Mouse (Mus musculus) adrenal gland, postnatal 36 days (tissue): Measurements from ENCODE around the gene Gad2. TPM values are rescaled to one million over a fixed set of nuclear protein-coding genes. Genes with fewer than 3 reads are reported as not detected.
"Not testable (repeated sequence)": the region's sequence is repeated elsewhere in the genome, so short reads cannot be mapped to it uniquely, and the experiment has no call there.

Experiments
- DNase-seq, 2 experiments: peaks; one replicate each; pipeline ENCODE4 v3.0.0; 2021; ENCODE audit warnings: mixed read lengths in 1 of 2
- long read RNA-seq, 2 experiments: library from polyadenylated mRNA; stranded (forward); transcript quantifications; one replicate each; pipeline ENCODE4 v2.0.0; 2021; ENCODE audit warnings: borderline sequencing depth in 2 of 2
- total RNA-seq, 2 experiments: library from RNA; stranded (reverse); gene quantifications; 2 replicates each; pipeline ENCODE4 v1.2.3; 2021

The Gad2 gene
- total RNA-seq = not detected
- long read RNA-seq, experiment 1 = 0 reads
- long read RNA-seq, experiment 2 = 0 reads

- DNase-seq = peak; percentile 37 to 49
Measured at GRCm38 (mm10) chr2:22621828-22622731, at the start of gene Gad2. Gene Gad2, plus strand, starts transcription at chr2:22622205.

DNA sequence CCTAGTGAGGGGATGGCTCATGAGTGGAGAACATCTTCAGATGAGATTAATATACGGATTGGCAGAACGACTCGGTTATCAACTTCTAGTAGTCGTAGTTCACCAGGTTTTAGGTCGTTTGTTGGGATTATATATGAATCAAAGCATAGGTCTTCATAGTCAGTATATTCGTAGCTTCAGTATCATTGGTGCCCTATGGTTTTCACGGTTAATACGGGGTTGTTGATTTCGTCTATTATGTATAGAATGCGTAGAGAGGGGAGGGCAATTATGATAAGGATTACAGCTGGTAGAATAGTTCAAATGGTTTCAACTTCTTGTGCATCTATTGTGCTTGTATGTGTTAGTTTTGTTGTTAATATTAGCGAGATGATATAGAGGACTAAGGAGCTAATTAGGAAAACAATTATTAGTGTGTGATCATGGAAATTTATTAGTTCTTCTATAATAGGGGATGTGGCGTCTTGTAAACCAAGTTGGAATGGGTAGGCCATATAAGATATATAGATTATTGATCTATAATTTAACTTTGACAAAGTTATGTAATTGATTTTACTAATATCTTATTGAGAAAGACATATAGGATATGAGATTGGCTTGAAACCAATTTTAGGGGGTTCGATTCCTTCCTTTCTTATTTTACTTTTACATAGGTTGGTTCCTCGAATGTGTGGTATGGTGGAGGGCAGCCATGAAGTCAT lies 34.4 kb upstream of the Gad2 start:
- peak in 1 of 2 experiments; percentile 5 for DNase-seq

DNA sequence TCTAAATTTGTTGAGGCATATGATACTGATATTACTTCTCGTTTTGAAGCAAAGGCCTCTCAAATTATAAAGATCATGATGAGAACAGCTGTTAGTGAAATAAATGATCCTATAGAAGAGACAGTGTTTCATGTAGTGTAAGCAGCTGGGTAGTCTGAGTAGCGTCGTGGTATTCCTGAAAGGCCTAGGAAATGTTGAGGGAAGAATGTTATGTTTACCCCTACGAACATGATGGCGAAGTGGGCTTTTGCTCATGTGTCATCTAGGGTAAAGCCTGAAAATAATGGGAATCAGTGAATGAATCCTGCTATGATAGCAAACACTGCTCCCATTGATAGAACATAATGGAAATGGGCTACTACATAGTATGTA lies 33.8 kb upstream of the Gad2 start:
- peak in 1 of 2 experiments; percentile 6 for DNase-seq

DNA sequence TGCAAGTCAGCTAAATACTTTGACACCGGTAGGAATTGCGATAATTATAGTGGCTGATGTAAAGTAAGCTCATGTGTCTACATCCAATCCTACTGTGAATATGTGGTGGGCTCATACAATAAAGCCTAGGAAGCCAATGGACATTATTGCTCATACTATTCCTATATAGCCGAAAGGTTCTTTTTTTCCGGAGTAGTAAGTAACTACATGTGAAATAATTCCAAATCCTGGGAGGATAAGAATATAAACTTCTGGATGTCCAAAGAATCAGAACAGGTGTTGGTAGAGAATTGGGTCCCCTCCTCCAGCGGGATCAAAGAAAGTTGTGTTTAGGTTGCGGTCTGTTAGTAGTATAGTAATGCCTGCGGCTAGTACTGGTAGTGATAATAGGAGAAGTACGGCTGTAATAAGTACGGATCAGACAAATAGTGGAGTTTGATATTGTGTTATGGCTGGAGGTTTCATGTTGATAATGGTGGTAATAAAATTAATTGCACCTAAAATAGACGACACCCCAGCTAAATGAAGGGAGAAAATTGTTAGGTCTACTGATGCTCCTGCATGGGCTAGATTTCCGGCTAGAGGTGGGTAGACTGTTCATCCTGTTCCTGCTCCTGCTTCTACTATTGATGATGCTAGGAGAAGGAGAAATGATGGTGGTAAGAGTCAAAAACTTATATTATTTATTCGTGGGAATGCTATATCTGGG lies 33.2 kb upstream of the Gad2 start:
- DNase-seq = peak in 1 of 2 experiments; percentile 15

DNA sequence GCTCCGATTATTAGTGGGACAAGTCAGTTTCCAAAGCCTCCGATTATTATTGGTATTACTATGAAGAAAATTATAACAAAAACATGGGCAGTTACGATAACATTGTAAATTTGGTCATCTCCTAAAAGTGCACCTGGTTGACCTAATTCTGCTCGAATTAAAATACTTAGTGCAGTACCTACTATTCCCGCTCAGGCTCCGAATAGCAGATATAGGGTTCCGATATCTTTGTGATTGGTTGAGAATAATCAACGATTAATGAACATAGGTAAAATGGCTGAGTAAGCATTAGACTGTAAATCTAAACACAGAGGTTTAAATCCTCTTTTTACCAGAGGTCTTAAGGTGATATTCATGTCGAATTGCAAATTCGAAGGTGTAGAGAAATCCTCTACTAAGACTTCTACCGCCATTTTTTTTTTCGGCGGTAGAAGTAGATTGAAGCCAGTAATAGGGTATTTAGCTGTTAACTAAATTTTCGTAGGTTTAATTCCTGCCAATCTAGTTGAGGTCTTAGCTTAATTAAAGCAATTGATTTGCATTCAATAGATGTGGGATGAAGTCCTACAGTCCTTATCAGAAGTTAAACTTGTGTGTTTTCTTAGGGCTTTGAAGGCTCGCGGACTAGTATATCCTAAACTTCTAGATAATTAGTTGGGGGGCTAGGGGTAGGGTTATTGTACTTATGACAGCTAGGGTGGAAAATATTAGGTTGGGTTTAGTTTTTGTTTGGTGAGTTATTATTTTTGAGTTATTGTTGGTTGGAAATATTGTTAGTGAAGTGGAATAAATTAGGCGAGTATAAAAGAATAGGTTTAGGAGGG lies 32.4 kb upstream of the Gad2 start:
- not testable (repeated sequence) for DNase-seq

DNA sequence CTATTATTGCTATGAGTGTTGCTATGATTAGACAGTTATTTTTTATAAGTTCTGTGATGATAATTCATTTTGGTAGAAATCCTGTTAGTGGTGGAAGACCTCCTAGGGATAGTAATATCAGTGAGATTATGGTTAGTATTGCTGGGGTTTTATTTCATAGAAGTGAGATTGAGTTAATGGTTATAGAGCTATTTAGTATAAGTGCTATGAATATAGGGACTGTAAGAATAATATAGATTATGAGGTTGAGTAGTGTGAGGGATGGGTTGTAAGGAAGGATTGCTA lies 31.9 kb upstream of the Gad2 start:
- no peak for DNase-seq

GRCm38 (mm10) chr2:22617951-22618350 lies 4.1 kb upstream of the Gad2 start:
- DNase-seq = no peak

DNA sequence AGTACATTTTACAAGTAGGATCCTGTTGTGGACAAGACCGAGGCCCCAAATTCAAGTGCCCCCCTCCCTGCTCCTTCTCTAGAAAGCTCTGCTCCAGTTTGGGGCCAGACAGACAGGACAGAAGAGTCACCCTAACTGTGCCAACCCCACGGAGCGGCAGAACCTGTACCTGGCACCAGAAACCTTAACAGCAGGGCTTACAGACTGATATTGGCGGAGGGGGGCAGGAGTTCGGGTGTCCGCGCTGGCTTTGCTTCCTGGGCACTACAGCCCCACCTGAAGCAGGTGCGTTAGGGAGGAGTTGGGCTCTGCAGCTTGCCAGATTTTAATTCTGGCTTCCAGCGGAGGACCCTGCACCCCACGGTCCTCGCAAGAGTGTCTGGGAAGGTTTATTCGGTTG lies 2.6 kb upstream of the Gad2 start:
- no peak for DNase-seq

DNA sequence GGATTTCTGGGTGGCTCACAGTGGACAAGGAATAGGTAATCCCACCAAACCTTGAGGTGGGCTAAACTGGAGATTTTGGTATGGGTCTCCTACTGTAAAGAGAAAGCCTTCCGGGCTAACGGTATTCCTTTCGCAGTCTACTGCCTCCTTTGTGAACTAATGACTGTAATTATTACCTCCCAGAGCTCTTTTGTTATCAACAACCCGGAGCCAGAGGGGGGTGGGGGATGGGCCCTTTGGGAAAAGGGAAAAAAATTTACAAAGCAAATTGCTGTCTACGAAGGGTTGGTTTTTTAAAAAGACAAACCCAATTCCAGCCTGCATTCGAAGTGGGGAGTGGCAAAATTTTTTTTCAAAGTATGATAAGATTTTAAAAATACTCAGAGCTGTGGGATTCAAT lies 2.0 kb upstream of the Gad2 start:
- no peak for DNase-seq

GRCm38 (mm10) chr2:22620534-22620933 lies 1.5 kb upstream of the Gad2 start:
- DNase-seq = no peak

DNA sequence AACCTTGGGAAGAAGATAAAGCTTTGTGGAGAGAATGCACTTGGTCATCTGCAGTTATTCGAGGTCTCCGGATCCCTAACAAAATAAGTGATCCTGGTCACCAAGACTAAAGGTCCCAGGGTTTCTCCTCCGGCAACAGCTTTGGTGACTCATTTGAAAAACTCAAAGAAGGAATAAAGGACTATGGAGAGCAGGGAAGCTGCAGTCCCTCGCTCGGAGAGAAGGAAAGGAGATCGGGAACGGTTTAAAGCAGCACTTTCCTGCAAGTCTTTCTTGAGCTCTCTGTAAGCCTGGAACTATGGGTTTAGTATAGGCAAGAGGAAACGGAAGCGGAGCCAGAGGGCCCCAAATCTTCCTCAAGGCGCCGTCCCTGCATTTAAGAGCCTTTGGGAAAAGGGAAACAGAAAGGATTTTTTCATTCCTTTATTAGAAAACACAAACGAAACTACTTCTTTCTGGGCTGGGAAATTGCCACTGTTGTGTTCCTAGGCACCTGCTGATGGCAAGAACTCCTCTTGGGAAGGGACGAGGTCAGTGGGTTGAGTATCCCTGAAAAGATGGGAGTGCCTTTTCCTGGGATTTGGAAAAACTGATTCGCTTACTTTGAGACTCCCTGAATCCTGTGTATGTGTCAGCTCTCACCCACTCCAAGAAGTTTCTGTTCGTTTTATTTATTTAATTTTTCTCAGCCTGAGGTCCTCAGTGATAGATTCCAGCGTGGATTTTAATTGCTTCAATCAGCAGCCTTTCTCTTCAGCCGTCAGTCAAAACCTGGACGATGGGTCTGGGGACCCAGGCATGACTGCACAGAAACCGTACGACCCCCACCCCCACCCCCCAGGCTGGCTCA lies 802 bp upstream of the Gad2 start:
- no peak for DNase-seq

DNA sequence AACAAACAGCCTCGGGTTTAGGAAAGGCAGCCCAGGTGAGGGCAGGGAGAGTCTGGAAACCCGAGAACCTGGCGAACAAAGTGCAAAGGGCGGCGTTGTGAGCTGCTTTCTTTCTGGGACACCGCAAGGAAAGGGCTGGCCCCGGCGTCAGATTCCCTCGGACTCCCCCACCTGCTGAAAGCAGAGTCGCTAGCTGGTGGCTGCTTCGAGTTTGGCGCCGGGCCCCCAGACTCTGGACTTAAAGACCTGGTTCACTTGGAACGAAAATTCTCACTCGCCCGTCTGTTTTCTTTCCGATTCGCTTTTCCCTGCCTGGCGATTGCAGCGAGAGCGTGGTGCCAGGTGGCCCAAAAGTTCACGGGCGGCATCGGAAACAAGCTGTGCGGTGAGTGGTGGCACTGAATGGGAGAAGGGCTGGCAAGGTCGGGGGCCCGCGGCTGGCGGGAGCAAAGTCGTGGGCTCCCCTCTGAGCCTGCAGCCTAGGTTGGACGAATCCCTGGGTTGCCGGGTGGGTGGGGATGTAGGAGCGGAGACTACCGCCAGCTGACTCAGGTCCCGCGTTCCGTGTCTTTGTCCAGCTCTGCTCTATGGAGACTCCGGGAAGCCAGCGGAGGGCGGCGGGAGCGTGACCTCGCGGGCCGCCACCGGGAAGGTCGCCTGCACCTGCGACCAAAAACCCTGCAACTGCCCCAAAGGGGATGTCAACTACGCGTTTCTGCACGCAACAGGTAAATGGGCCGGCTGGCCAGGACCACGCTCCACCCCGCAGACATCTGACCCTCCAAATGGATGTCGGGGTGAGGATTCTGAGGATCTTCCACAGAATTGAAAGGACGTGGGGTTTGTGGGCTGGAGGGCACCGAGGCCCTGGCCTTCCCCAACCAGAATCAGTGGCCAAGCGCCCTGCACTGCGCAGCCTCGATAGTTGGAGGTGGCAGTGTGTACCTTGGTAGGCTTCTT lies 1.4 kb downstream of the Gad2 start:
- DNase-seq = no peak

DNA sequence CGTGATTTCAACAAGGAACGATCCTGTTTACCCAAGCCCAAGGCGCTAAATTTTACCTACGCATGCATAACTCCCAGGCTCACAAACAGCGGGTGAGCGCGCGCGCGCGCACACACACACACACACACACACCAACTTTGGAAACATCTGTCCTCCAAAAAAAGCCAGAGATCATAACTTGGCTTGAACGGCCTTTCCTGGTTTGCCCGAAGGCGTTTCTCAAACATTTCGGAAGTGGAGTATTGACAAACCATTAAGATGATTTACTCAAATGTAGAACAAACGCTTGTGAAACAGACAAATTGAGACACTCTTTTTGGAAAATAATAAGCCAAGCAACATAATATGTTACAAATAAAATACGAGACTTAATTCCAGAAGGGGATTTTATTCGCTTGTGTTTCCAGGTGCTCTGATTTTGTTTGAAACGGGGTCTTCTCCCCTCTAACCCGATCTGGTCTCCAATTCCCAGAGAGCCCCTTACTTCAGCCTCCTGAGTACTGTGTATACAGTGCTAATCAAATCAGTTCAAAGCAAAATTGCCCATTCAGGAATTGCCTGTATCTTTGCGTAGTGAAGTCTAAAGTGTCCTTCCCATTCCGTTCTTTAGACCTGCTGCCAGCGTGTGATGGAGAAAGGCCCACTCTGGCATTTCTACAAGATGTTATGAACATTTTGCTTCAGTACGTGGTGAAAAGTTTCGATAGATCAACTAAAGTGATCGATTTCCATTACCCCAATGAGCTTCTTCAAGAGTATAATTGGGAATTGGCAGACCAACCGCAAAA lies 2.4 kb downstream of the Gad2 start:
- no peak for DNase-seq

DNA sequence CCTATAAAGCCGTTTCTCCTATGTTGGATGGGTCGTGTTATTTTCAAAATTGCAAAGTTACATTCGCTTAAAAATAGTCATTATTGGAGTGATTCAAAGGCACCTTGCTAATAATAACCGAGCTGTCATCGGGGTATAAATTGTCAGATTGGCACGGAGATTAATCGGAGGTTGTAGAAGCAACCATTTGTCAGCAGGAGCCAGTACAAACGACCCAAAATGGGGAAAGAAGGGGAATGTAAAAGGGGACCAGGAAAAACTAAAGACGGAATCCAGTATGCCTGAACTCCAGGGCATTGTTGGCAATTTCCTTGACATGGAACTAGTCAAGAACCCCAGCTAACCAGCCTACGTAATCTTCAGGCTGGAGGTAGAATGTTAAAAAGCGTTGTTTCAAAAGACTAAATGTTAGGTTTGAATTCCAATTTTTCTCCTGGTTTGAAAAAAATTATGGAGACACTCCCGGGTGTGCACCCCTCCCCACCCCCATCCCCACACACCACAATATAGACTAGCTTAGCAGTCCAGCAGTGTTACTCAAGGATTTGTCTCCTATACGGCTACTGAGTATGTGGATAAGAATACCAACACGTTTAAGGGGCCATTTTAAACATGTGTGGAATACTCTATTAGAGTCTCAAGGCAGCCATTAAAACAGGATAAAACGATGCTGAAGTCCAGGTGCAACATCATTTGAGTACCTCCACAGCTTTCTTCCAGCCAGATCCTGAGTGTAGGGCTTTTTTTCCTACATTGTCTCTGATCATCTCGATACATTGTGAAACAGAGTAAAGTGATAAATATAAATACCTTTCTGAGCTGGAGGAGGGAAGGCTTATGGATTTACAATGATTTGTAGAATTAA lies 3.3 kb downstream of the Gad2 start:
- no peak for DNase-seq

- no peak for DNase-seq
Measured at GRCm38 (mm10) chr2:22627147-22627666, 5.2 kb downstream of the Gad2 start.

- DNase-seq = no peak
Measured at GRCm38 (mm10) chr2:22627819-22628432, 5.9 kb downstream of the Gad2 start.

- DNase-seq = peak; percentile 33 to 53
Measured at GRCm38 (mm10) chr2:22634766-22635165, 12.8 kb downstream of the Gad2 start.
